ENCODE assay signal across 9 mouse cellular contexts in the genomic region with DNA sequence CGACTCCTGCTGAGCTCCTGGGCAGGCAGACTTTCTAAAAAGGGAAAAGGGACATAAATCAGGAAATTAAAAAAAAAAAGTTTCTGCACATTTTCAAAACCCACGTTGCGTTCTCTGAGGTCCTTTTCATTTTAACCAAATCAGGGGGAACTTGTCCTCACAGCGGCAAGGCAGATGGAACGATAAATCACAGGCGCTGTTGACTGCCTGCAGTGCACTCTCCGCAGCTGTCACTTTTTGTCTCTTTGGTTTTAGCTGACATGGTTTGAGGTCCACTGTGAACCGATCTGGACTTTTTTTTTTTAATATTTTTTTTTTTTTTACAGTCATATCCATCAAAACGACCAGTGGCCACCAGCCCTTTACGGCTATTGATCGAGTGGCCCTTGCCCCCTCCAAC.
DNase-seq lines count a peak whose midpoint lies in the region; ATAC-seq and TF ChIP-seq lines count a peak whose summit lies in the region.
"Had no signal": no experiment of that assay in that cellular context is flagged by ENCODE, and none has a peak within 500 bp of the region (broad histone marks: within the 10 kb centered on the region; RNA-seq: fewer than 3 reads in every experiment).

No protein-coding gene starts in this region.

- no peak for ATAC-seq in heart, embryonic 16.5 days (replicated peaks; ENCODE audit: extremely low read depth, insufficient read depth, low FRiP score)
- ATAC-seq in common myeloid progenitor, adult 5-6 weeks (replicated peaks; ENCODE audit: low read depth, poor library complexity, severe bottlenecking), result 0 out of 2 replicates have a peak, but pooled peaks have one; percentile 26
- no peak for ATAC-seq in hindbrain, embryonic 11.5 days (ENCODE audit: low FRiP score)
- ATAC-seq in midbrain, embryonic 13.5 days, result no peak

- peaks cover 13% of the 10 kb centered on the region; the same call in 1 of the 2 replicates for H3K4me1 ChIP-seq in heart, embryonic 16.5 days (ENCODE audit: control insufficient read depth, insufficient read depth, low read length)
- peaks cover 1% of the 10 kb centered on the region; the same call in 1 of the 2 replicates for H3K4me1 ChIP-seq in heart, adult 2 months (ENCODE audit: control insufficient read depth, insufficient read depth, low read length)
- peaks cover 8% of the 10 kb centered on the region; the same call in 1 of the 2 replicates for H3K4me1 ChIP-seq in hindbrain, embryonic 11.5 days (replicated peaks; ENCODE audit: control insufficient read depth, insufficient read depth, low read length)
- peaks cover 39% of the 10 kb centered on the region for H3K4me1 ChIP-seq in midbrain, embryonic 13.5 days (replicated peaks)

- DNase-seq in heart, adult 2 months, result no peak
- peak; percentile 34 for DNase-seq in hindbrain, embryonic 11.5 days (ENCODE audit: low spot score)
- DNase-seq in adrenal gland, postnatal 36 days, result no peak
- no peak for DNase-seq in gastrocnemius, postnatal 10 days
- DNase-seq in urinary bladder, postnatal 36 days (ENCODE audit: low spot score in 2 of 2), result no peak
- DNase-seq: thymus, adult 2 months had no signal

- no peaks in the 10 kb centered on the region for H3K79me2 ChIP-seq in heart, adult 2 months (replicated peaks; ENCODE audit: control insufficient read depth, insufficient read depth, low read length)

- no peak overlapping the region; the same call in 1 of the 2 replicates for H3K9ac ChIP-seq in heart, embryonic 16.5 days (ENCODE audit: low read length)
- no peak overlapping the region for H3K9ac ChIP-seq in heart, adult 2 months (ENCODE audit: low read depth, low read length)
- H3K9ac ChIP-seq in hindbrain, embryonic 11.5 days (ENCODE audit: low read depth, low read length), result no peak overlapping the region
- no peak overlapping the region for H3K9ac ChIP-seq in midbrain, embryonic 13.5 days (replicated peaks)

- peaks cover 2% of the 10 kb centered on the region; the same call in 1 of the 2 replicates for H3K27me3 ChIP-seq in heart, embryonic 16.5 days (ENCODE audit: control insufficient read depth, insufficient read depth, low read length)
- no peaks in the 10 kb centered on the region for H3K27me3 ChIP-seq in heart, adult 2 months (ENCODE audit: control insufficient read depth, insufficient read depth, low read length)
- H3K27me3 ChIP-seq in hindbrain, embryonic 11.5 days (ENCODE audit: control insufficient read depth, insufficient read depth, low read length), result no peaks in the 10 kb centered on the region
- H3K27me3 ChIP-seq in midbrain, embryonic 13.5 days, result no peaks in the 10 kb centered on the region; the same call in 1 of the 2 replicates

- H3K27ac ChIP-seq in heart, embryonic 16.5 days (ENCODE audit: low read length), result no peak overlapping the region
- no peak overlapping the region for H3K27ac ChIP-seq in heart, adult 2 months
- no peak overlapping the region for H3K27ac ChIP-seq in hindbrain, embryonic 11.5 days (ENCODE audit: low read depth, low read length)
- 0 out of 2 replicates have a peak overlapping the region, but pooled peaks have one; percentile 22 for H3K27ac ChIP-seq in midbrain, embryonic 13.5 days

- no peaks in the 10 kb centered on the region for H3K9me3 ChIP-seq in heart, embryonic 16.5 days (replicated peaks; ENCODE audit: control insufficient read depth, low read length)
- no peaks in the 10 kb centered on the region for H3K9me3 ChIP-seq in hindbrain, embryonic 11.5 days (ENCODE audit: control insufficient read depth, low read length)
- H3K9me3 ChIP-seq in midbrain, embryonic 13.5 days, result no peaks in the 10 kb centered on the region

- no peak for TF ChIP-seq POLR2A in heart, adult 2 months (IDR thresholded peaks at IDR 0.05; ENCODE audit: insufficient read depth, low read depth, low read length)

- H3K4me2 ChIP-seq in heart, embryonic 16.5 days (ENCODE audit: low read depth, low read length), result peak overlapping the region; percentile 73
- H3K4me2 ChIP-seq in hindbrain, embryonic 11.5 days (replicated peaks; ENCODE audit: low read depth, low read length), result no peak overlapping the region
- H3K4me2 ChIP-seq in midbrain, embryonic 13.5 days (replicated peaks), result peak overlapping the region; percentile 63; the same call in 1 of the 2 replicates

- no peak overlapping the region for H3K4me3 ChIP-seq in heart, embryonic 16.5 days (ENCODE audit: low read length)
- no peak overlapping the region; the same call in 1 of the 2 replicates for H3K4me3 ChIP-seq in heart, adult 2 months
- H3K4me3 ChIP-seq in hindbrain, embryonic 11.5 days (ENCODE audit: low read depth, low read length), result no peak overlapping the region
- no peak overlapping the region for H3K4me3 ChIP-seq in midbrain, embryonic 13.5 days (replicated peaks)

- TF ChIP-seq EP300 in heart, adult 2 months (IDR thresholded peaks at IDR 0.05; ENCODE audit: insufficient read depth, low read depth, low read length), result no peak

- intact Hi-C loops in heart, adult 2 months (cut with DNase I), result loop anchor here (2.0 to 5.0 kb wide), 4 partner anchors 72 to 1259 kb away; no protein-coding TSS in a partner anchor

- no peaks in the 10 kb centered on the region for H3K36me3 ChIP-seq in heart, embryonic 16.5 days (ENCODE audit: control insufficient read depth, insufficient read depth)
- H3K36me3 ChIP-seq in heart, adult 2 months (ENCODE audit: control insufficient read depth, insufficient read depth, low read length), result no peaks in the 10 kb centered on the region
- H3K36me3 ChIP-seq in hindbrain, embryonic 11.5 days (ENCODE audit: control insufficient read depth, insufficient read depth, low read length), result no peaks in the 10 kb centered on the region
- no peaks in the 10 kb centered on the region for H3K36me3 ChIP-seq in midbrain, embryonic 13.5 days

- 47% methylated on average over 11 of the region's 11 CpGs for WGBS in heart, embryonic 16.5 days
- 60% methylated on average over 11 of the region's 11 CpGs for WGBS in heart, adult 2 months
- WGBS in hindbrain, embryonic 11.5 days, result 31% methylated on average over 11 of the region's 11 CpGs
- 28% methylated on average over 11 of the region's 11 CpGs for WGBS in midbrain, embryonic 13.5 days

- no peak for TF ChIP-seq CTCF in heart, adult 2 months (IDR thresholded peaks at IDR 0.05)
